Mouse (Mus musculus): ENCODE data around the gene Prkce.

Gene Prkce

GRCm38 (mm10) chr17:86364349-86365075 lies 196.9 kb downstream of the Prkce start:
- DNase-seq (ENCODE audit: low spot score in 2 of 2) = no peak

- DNase-seq (ENCODE audit: low spot score in 2 of 2) = peak in 1 of 2 experiments; percentile 46
These were observed 199.3 kb downstream of the Prkce start for GRCm38 (mm10) chr17:86366919-86367318.

DNA sequence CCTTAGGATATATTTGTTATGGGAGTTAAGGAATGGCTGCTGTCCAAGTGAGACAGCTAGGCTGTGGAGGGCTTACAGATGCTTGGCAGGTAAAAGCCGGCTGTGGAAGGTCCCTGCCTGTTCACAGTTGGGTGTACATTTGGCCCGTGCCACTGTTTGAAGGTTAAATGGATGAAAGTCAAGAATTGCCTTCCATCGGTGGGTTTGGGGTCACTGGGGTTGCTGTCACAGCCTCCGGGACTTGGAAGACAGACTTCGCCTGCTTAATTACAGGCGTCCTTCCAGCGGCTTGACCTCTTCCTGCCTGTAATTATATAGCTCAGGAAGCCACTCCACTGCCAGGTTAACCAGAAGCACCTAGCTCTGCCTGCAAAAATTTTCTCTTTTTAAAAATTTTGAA lies 200.1 kb downstream of the Prkce start:
- no peak for DNase-seq (ENCODE audit: low spot score in 2 of 2)

GRCm38 (mm10) chr17:86370106-86370742 lies 202.6 kb downstream of the Prkce start:
- DNase-seq (ENCODE audit: low spot score in 2 of 2) = no peak

DNA sequence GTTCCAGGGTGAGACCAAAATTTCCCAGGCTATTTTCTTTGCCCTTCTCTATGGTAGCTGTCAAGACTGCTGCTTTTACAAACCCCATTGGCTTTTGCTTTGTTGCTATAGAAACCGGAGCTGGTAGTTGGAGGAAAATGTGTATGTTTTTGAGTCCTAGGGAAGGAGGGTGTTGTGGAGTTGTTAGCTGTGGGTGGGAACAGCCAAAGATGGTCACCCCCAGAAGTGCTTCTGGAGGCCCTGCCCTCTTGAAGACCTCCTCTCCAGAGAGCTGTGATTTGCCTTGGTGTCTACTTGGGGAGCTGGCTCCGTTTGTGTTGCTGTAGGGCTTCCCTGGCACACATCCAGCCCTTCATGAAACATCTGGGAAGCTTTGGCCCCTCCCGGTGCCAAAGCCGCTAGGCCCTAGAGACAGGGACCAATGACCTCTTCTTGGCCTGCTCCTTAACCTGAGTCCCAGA lies 203.5 kb downstream of the Prkce start:
- DNase-seq (ENCODE audit: low spot score in 2 of 2) = peak; percentile 70 to 76

DNA sequence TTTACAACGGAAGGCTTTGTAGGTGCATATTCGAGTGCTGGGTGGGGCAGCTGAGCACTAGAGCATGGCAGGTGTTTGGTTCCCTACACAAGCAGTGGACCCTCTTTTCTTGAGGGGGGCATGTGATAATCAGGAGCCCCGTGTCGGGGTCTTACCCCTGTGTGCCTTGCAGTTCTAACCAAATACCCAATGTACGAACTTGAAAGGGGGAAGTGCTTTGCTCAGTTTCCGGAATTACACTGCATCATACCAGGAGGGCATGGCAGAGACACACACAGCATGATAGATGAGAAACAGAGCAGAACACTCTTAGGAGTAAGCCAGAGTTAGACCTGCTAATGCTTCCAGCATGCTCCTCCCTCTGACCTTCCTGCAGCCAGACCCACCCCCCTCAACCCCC lies 208.8 kb downstream of the Prkce start:
- DNase-seq (ENCODE audit: low spot score in 2 of 2) = no peak

DNA sequence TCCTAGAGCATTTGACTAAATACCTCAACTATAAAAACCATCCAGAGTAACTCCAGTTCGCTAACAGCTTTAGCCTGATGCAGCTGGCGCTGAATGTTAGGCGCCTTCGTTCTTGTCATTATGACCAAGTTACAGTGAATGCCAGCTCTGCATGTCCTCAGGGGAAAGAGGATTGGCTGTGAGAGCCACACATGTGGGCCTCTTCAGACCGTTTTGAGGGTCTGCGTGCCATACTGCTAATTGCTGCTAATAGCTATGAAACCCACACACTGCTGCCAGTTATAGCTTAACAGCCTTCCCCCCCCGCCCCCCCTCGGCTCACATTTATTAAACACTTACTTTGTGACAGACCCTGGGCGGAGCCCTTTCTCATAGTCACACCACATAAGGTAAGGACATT lies 210.3 kb downstream of the Prkce start:
- no peak for DNase-seq (ENCODE audit: low spot score in 2 of 2)

GRCm38 (mm10) chr17:86378611-86379010 lies 211.0 kb downstream of the Prkce start:
- peak in 1 of 2 experiments; percentile 26 for DNase-seq (ENCODE audit: low spot score in 2 of 2)

DNA sequence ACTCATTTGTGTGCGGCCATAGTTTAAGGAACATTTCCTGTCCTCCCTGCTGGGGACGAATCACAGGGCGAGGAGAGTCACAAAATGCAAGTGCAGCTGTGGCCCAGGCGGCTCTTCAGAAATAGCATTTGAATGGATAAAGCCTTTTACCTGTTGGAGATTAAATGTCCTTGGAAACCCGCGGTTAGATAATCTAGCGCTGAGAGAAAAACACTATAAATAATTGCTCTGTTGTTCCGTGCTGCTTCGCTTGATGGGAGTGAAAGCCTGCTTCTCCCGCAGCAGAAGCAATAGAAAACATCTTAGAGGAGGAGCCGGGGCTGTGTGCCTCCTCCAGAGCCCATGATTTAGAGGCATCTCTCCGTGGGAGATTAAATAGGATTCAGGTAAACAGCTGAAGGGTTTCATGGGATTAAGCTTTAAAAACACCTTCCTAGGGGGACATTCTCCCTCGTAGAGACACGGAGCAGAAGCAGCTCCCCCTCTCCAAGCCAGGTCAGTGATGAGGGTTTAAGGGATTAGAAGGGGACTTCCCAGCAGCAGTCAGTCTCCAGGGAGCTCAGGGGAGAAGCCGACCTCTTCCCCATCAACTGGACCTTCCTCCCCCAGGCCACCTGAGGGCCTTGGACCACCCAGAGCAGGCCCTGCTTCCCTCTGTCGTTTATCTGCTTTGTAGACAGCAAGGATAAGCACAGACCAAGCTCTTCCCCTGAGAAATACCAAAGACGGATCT lies 212.0 kb downstream of the Prkce start:
- DNase-seq (ENCODE audit: low spot score in 2 of 2) = no peak

GRCm38 (mm10) chr17:86381464-86381863 lies 213.9 kb downstream of the Prkce start:
- no peak for DNase-seq (ENCODE audit: low spot score in 2 of 2)

DNA sequence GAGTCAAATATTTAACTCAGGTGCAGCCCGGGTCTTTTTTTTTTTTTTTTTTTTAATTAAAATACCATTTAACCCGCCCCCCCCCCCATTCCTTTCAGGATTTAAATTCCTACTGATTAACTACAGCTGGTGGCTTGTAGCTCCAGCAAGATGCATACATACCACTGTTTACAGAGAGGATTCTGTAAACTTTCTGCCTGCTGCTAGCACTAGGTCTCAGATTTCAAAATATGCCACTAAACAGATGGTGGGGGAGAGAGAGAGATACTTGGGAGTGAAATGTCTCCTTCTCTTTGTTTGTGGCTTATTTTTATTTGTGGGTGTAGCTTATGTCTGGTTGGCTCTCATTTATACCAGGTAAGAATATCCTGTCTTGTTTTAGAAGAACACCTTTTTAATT lies 215.3 kb downstream of the Prkce start:
- DNase-seq (ENCODE audit: low spot score in 2 of 2) = no peak

DNA sequence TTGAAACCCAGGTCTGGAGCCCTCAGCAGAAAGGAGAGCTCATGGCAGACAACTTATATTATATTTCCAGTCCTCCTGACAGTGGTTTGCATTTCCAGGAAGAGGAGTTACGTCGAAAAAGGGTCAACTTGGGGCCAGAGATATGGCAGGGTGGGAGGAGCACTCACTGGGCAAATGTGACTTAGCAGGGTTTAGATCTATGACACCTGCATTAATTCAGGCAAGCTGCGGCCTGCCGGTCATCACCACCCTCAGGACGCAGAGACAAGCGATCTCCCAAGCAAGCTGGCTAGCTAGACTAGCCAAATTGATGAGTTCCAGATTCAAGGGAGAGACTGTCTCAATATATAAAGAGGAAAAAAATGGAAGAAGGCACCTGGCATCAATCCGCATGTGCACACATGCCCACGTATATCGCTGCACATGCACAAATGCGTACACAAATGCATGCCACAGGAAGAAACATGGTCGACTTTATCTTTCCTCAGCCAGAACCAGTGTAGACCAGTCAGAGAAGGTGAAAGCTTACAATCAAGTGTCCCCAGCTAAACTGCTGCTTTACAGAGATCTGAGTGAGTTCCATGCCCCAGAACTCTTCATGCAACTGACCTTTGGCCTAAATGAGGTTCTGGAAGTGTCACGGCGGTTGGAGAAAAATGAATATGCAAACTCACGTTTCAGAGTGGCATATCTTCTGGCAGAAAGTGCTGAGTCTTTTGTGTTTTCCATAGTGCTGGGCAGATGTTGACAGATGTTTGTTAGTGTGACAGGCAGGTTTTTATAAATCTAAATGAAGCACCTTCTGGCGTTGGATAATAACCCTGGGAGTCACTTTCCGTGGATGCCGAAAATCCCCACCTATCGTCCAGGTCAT lies 216.4 kb downstream of the Prkce start:
- no peak for DNase-seq (ENCODE audit: low spot score in 2 of 2)

- no peak for DNase-seq (ENCODE audit: low spot score in 2 of 2)
These were observed 224.9 kb downstream of the Prkce start for GRCm38 (mm10) chr17:86392475-86392874.

DNA sequence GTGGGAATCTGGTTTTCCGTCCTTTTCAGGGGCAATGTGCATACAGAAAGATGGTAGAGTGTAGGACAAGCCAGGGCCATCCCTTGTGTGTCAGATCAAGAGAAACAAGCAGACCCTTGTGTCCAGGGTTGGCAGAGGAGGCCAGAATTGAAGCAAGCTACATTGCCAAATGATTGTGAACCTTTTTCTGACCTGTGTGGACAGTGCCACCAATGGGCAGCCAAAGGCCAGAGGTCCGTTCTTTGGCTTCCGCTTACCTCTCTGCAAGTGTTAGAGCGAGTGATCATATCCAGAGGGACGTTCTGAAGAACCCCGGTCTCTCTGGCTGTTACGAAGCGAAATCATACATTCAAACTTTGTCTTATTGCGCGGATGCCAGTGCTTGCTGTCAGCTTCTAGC lies 225.6 kb downstream of the Prkce start:
- no peak for DNase-seq (ENCODE audit: low spot score in 2 of 2)

DNA sequence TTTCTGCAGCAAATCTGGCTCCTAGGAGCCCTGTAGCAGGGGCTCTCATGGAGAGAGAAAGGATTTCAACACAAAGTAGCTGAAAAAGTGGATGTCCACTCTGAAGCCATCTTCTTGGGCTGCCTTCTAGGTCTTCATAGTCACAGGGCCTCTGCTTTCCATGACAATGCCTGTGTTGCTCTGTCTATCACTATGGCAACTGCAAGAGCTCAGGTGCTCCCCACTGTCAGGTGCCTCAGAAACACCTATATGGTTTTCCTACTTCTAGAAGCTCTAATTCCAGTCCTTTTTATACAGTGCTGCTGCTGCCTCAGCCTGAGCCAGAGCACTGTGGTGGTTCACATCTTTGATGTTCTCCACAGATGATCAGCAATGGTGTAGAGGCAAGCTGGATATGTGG lies 229.5 kb downstream of the Prkce start:
- no peak for DNase-seq (ENCODE audit: low spot score in 2 of 2)

- DNase-seq (ENCODE audit: low spot score in 2 of 2) = no peak
These were observed 230.1 kb downstream of the Prkce start for GRCm38 (mm10) chr17:86397647-86398046.

DNA sequence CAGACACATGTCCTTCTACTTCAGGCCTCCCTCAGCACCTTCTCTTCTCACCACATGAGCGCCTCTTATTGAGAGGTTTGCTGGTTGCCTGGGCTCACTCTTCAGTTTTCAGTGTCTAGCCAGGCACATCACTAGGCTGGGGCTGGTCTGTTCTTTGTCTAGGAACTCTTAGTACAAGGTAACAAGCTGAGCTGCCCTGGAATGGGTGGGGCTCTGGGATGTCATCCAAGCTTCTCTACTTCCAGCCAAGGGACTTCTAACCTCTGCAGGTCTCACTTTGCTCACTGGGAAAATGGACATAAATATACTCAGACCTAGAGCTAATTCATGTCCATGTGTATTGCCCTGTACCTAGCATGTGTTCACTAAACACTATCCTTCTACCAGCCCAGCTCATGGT lies 230.6 kb downstream of the Prkce start:
- no peak for DNase-seq (ENCODE audit: low spot score in 2 of 2)

- peak; percentile 25 to 38 for DNase-seq (ENCODE audit: low spot score in 2 of 2)
These were observed 232.4 kb downstream of the Prkce start for GRCm38 (mm10) chr17:86400032-86400431.

DNA sequence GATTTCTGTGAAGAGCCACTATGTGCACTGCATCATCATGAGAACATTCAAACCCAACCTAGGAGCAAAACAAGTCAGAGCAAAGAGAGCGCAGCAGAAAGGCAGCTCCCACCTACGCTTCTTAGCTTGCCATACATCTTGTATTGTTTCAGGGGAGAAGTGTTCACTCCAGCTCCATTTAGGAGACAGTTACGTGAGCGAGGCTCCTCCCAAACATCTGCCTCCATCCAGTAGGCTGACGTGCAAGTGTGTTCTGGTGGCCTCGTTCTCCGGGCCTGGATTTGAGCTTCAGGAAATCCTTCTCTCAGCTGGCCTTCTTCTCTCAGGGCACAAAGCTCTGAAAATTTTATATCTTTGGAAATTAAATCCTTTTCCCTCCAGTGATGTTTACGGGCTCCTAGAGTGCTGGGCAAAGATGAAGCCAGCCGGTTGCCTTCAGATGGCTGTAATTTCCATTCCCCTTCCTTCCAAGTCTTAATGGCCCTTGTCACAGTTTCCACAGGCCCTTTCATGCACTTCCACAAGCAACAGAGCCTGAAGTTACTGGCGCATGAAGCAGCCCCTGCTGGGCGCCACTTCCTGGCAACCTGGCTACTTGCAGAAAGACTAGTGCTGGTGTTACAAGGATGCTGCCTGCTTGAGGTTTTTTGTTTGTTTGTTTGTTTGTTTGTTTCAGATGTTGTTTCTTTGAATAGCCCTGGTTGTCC lies 237.4 kb downstream of the Prkce start:
- DNase-seq (ENCODE audit: low spot score in 2 of 2) = no peak

DNA sequence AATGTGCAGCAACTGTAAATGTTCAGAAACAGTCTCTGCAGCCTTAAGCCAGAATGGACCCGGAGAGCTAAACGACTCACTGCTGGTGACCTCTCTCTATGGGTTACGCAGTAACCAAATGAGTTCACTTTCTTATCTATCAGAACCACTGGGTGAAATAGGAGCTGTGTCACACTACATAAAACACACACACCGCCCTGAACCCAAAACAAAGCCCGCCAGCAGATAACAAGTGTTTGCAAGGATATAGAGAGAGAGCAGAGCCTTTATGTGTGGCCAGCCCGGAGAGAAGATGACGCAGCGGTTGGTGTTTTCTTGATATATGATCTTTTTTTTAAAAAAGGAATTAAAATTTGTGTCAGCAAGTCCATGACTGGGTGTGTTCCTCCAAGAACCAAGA lies 238.1 kb downstream of the Prkce start:
- no peak for DNase-seq (ENCODE audit: low spot score in 2 of 2)
